Mouse (Mus musculus): ENCODE results near the gene Cenpe.

Gene Cenpe

GRCm38 (mm10) chr3:135280669-135281415, 68.5 kb downstream of the Cenpe start, which contains the start of gene Bdh2:
Gene Bdh2, plus strand, starts transcription at chr3:135281221.
- peak; percentile 95 for DNase-seq (ENCODE audit: low spot score)

- no peak for DNase-seq (ENCODE audit: low spot score)
Measured at GRCm38 (mm10) chr3:135281701-135282100, 69.4 kb downstream of the Cenpe start.

GRCm38 (mm10) chr3:135285256-135285655, 72.9 kb downstream of the Cenpe start:
- DNase-seq (ENCODE audit: low spot score) = no peak

- DNase-seq (ENCODE audit: low spot score) = no peak
Measured at GRCm38 (mm10) chr3:135285807-135286206, 73.5 kb downstream of the Cenpe start.

- no peak for DNase-seq (ENCODE audit: low spot score)
Measured at GRCm38 (mm10) chr3:135288138-135288750, 75.9 kb downstream of the Cenpe start.

GRCm38 (mm10) chr3:135289148-135289547, 76.8 kb downstream of the Cenpe start:
- no peak for DNase-seq (ENCODE audit: low spot score)

GRCm38 (mm10) chr3:135290249-135290894, 78.0 kb downstream of the Cenpe start:
- DNase-seq (ENCODE audit: low spot score) = peak; percentile 82

- peak; percentile 29 for DNase-seq (ENCODE audit: low spot score)
Measured at GRCm38 (mm10) chr3:135293703-135294102, 81.4 kb downstream of the Cenpe start.

- DNase-seq (ENCODE audit: low spot score) = no peak
Measured at GRCm38 (mm10) chr3:135295559-135295958, 83.2 kb downstream of the Cenpe start.

- no peak for DNase-seq (ENCODE audit: low spot score)
Measured at GRCm38 (mm10) chr3:135298560-135298959, 86.2 kb downstream of the Cenpe start.

- no peak for DNase-seq (ENCODE audit: low spot score)
Measured at GRCm38 (mm10) chr3:135300081-135300480, 87.7 kb downstream of the Cenpe start.

- DNase-seq (ENCODE audit: low spot score) = peak; percentile 63
Measured at GRCm38 (mm10) chr3:135304060-135304459, 91.7 kb downstream of the Cenpe start.

- peak; percentile 32 for DNase-seq (ENCODE audit: low spot score)
Measured at GRCm38 (mm10) chr3:135304566-135304965, 92.2 kb downstream of the Cenpe start.

GRCm38 (mm10) chr3:135307411-135308259, 95.3 kb downstream of the Cenpe start, which contains the start of gene Slc9b2:
Gene Slc9b2, plus strand, starts transcription at chr3:135307700.
- DNase-seq (ENCODE audit: low spot score) = peak; percentile 41

GRCm38 (mm10) chr3:135312916-135313491, 100.7 kb downstream of the Cenpe start:
- DNase-seq (ENCODE audit: low spot score) = no peak

- DNase-seq (ENCODE audit: low spot score) = no peak
Measured at GRCm38 (mm10) chr3:135313727-135314126, 101.4 kb downstream of the Cenpe start.

- DNase-seq (ENCODE audit: low spot score) = no peak
Measured at GRCm38 (mm10) chr3:135314811-135315210, 102.5 kb downstream of the Cenpe start.

GRCm38 (mm10) chr3:135315720-135316425, 103.5 kb downstream of the Cenpe start:
- no peak for DNase-seq (ENCODE audit: low spot score)

- DNase-seq (ENCODE audit: low spot score) = no peak
Measured at GRCm38 (mm10) chr3:135318331-135318730, 106.0 kb downstream of the Cenpe start.

Measured in retina, embryonic 14.5 days (tissue).